In genomic region chr8:69870003-69870765, GRCm38 (mm10) we compare ENCODE assay signal across 16 mouse cellular contexts. TPM values are rescaled to one million over a fixed set of nuclear protein-coding genes. Genes with fewer than 3 reads are reported as not detected.
DNase-seq lines count a peak whose midpoint lies in the region; ATAC-seq lines count a peak whose summit lies in the region.
"Had no signal": no experiment of that assay in that cellular context is flagged by ENCODE, and none has a peak within 500 bp of the region (broad histone marks: within the 10 kb centered on the region; RNA-seq: fewer than 3 reads in every experiment).

No protein-coding gene starts in this region.

- no peaks in the 10 kb centered on the region for H3K4me1 ChIP-seq in midbrain, embryonic 14.5 days (ENCODE audit: control insufficient read depth, insufficient read depth, low read length)
- H3K4me1 ChIP-seq: forebrain, embryonic 15.5 days; hindbrain, embryonic 15.5 days had no signal

- H3K9ac ChIP-seq in midbrain, embryonic 14.5 days (replicated peaks; ENCODE audit: low read length) = no peak overlapping the region
- H3K9ac ChIP-seq: forebrain, embryonic 15.5 days; heart, embryonic 13.5 days; hindbrain, embryonic 15.5 days had no signal

- H3K9me3 ChIP-seq in midbrain, embryonic 14.5 days (ENCODE audit: control insufficient read depth, low read length) = no peaks in the 10 kb centered on the region
- H3K9me3 ChIP-seq: forebrain, embryonic 15.5 days; heart, embryonic 13.5 days; hindbrain, embryonic 15.5 days had no signal

- WGBS in midbrain, embryonic 14.5 days = 87% methylated on average over 11 of the region's 11 CpGs

- no peak overlapping the region for H3K27ac ChIP-seq in midbrain, embryonic 14.5 days (replicated peaks; ENCODE audit: low read depth, low read length)
- H3K27ac ChIP-seq: forebrain, embryonic 15.5 days; heart, embryonic 13.5 days; hindbrain, embryonic 15.5 days had no signal

- H3K27me3 ChIP-seq in midbrain, embryonic 14.5 days (ENCODE audit: control insufficient read depth, insufficient read depth, low read length) = no peaks in the 10 kb centered on the region
- H3K27me3 ChIP-seq: forebrain, embryonic 15.5 days; hindbrain, embryonic 15.5 days had no signal

- H3K4me2 ChIP-seq in midbrain, embryonic 14.5 days (ENCODE audit: low read length) = no peak overlapping the region
- H3K4me2 ChIP-seq: forebrain, embryonic 15.5 days; heart, embryonic 13.5 days; hindbrain, embryonic 15.5 days had no signal

- peaks cover 32% of the 10 kb centered on the region for H3K36me3 ChIP-seq in midbrain, embryonic 14.5 days (ENCODE audit: control insufficient read depth, insufficient read depth, low read length)
- H3K36me3 ChIP-seq: forebrain, embryonic 15.5 days; heart, embryonic 13.5 days; hindbrain, embryonic 15.5 days had no signal

- ATAC-seq in frontal cortex, adult (ENCODE audit: low TSS enrichment) = peak; percentile 74
- ATAC-seq in midbrain, embryonic 14.5 days (ENCODE audit: low FRiP score, low TSS enrichment) = no peak
- no peak for ATAC-seq in megakaryocyte, adult 5-6 weeks (ENCODE audit: poor library complexity, severe bottlenecking)
- ATAC-seq: forebrain, embryonic 15.5 days; intestine, embryonic 16.5 days had no signal

- no peak overlapping the region for H3K4me3 ChIP-seq in midbrain, embryonic 14.5 days (replicated peaks; ENCODE audit: low read depth, low read length)
- H3K4me3 ChIP-seq: forebrain, embryonic 15.5 days; heart, embryonic 13.5 days; hindbrain, embryonic 15.5 days had no signal

- no peak for DNase-seq in frontal cortex, postnatal 10 days (ENCODE audit: low spot score in 2 of 2)
- DNase-seq in cerebellum, adult 11 months = peak; percentile 53
- peak; percentile 51 for DNase-seq in cerebellum, adult 8-10 months
- DNase-seq in cerebellum, postnatal 14 days = peak; percentile 61 to 76
- no peak for DNase-seq in midbrain, embryonic 14.5 days
- DNase-seq in kidney, postnatal 4 days = no peak
- DNase-seq: adrenal gland, postnatal 10 days; heart, postnatal 36 days; kidney, adult 2 months had no signal

RNA-seq across cellular contexts. Expression of gene Cilp2, which starts 17.3 kb away (rescaled TPM):
- polyA plus RNA-seq in midbrain, embryonic 14.5 days (2014; fragmentation: Nextera tagmentation; extraction: Ambion mirVana) = 3.1 and 4.6 TPM in 2 replicates
- total RNA-seq in megakaryocyte, adult 5-6 weeks (2015) = not detected in 2 replicates
- total RNA-seq in megakaryocyte, adult 5-6 weeks (2017) = not detected in 2 replicates

RNA-seq across cellular contexts. Expression of gene Tssk6, which starts 31.8 kb away (rescaled TPM):
- polyA plus RNA-seq in midbrain, embryonic 14.5 days (2014; fragmentation: Nextera tagmentation; extraction: Ambion mirVana) = 5.1 TPM in 2 replicates
- total RNA-seq in megakaryocyte, adult 5-6 weeks (2015) = 0.27 TPM in 1 of 2 replicates, not detected in the other
- total RNA-seq in megakaryocyte, adult 5-6 weeks (2017) = 0.16 and 0.26 TPM in 2 replicates
- total RNA-seq: gastrocnemius, adult 18-20 months; heart, postnatal 36 days had no signal

RNA-seq across cellular contexts. Expression of gene Ndufa13, which starts 32.2 kb away (rescaled TPM):
- 170 and 211 TPM in 2 replicates for polyA plus RNA-seq in midbrain, embryonic 14.5 days (2014; fragmentation: Nextera tagmentation; extraction: Ambion mirVana)
- 63.4 and 75.7 TPM in 2 replicates for total RNA-seq in megakaryocyte, adult 5-6 weeks (2015)
- 120 and 143 TPM in 2 replicates for total RNA-seq in megakaryocyte, adult 5-6 weeks (2017)

RNA-seq across cellular contexts. Expression of gene Yjefn3, which starts 32.3 kb away (rescaled TPM):
- polyA plus RNA-seq in midbrain, embryonic 14.5 days (2014; fragmentation: Nextera tagmentation; extraction: Ambion mirVana) = 8.4 and 11.9 TPM in 2 replicates
- 3.1 TPM in 1 of 2 replicates, not detected in the other for total RNA-seq in megakaryocyte, adult 5-6 weeks (2015)
- not detected in 2 replicates for total RNA-seq in megakaryocyte, adult 5-6 weeks (2017)

RNA-seq across cellular contexts. Expression of gene Pbx4, which starts 37.9 kb away (rescaled TPM):
- 62.3 and 78.2 TPM in 2 replicates for polyA plus RNA-seq in midbrain, embryonic 14.5 days (2014; fragmentation: Nextera tagmentation; extraction: Ambion mirVana)
- 1.3 and 2.4 TPM in 2 replicates for total RNA-seq in megakaryocyte, adult 5-6 weeks (2015)
- total RNA-seq in megakaryocyte, adult 5-6 weeks (2017) = 0.57 and 1.9 TPM in 2 replicates
- total RNA-seq: gastrocnemius, adult 18-20 months; heart, postnatal 36 days had no signal

Comparison
In these comparisons a context has a peak if more than half of its experiments do, and no peak if none do; other contexts are left out.
1. DNase-seq: peak in cerebellum, adult 11 months (single experiment), cerebellum, adult 8-10 months (single experiment) and cerebellum, postnatal 14 days (2 of 2); none in frontal cortex, postnatal 10 days (0 of 2), midbrain, embryonic 14.5 days (single experiment) and kidney, postnatal 4 days (0 of 2).